Mouse (Mus musculus): Measurements from ENCODE around the gene Crb2. TPM values are rescaled to one million over a fixed set of nuclear protein-coding genes. Genes with fewer than 3 reads are reported as not detected.

The Crb2 gene
- total and polyA plus RNA-seq, 3 experiments, result 0.07 to 0.13 TPM; not detected in 1

- peak overlapping the region; percentile 85 for H3K27ac ChIP-seq (ENCODE audit: insufficient read depth, low read depth)
- dilution Hi-C loops (cut with MboI; ENCODE audit: extremely low pct_ligation_motif_present, extremely low pct_unique_long_range_greater_than_20kb, low sequenced_read_pairs), result no loop called here
Measured at GRCm38 (mm10) chr2:37766027-37766761, 9.9 kb upstream of the Crb2 start.

GRCm38 (mm10) chr2:37767080-37767547, 8.9 kb upstream of the Crb2 start:
- Histone ChIP-seq H3K4me3 (replicated peaks in 1 of 3; ENCODE audit: low read depth in 2 of 3, low read length in 2 of 3, poor library complexity in 1 of 3) (peak overlapping the region in 2 of 3 experiments; percentile 11 to 36), H3K4me1 (ENCODE audit: control insufficient read depth in 1 of 2, insufficient read depth in 2 of 2) (peaks cover 58 to 82% of the 10 kb centered on the region in 2 experiments)
- TF ChIP-seq HCFC1 (IDR thresholded peaks at IDR 0.05; ENCODE audit: low read depth, low read length) (no peak), UBTF (IDR thresholded peaks at IDR 0.05; ENCODE audit: low read depth, low read length) (no peak), TCF12 (IDR thresholded peaks at IDR 0.05; ENCODE audit: low read depth, low read length) (peak; percentile 95), ZKSCAN1 (IDR thresholded peaks at IDR 0.05; ENCODE audit: borderline replicate concordance, low read depth, low read length) (no peak), MAX (IDR thresholded peaks at IDR 0.05; ENCODE audit: low read length) (no peak; the same call in none of the 2 replicates), SIN3A (IDR thresholded peaks at IDR 0.05; ENCODE audit: low read length) (peak; percentile 60; the same call in 1 of the 2 replicates), ZMIZ1 (IDR thresholded peaks at IDR 0.05; ENCODE audit: low read depth, low read length) (no peak), RCOR1 (conservative IDR thresholded peaks at IDR 0.05; ENCODE audit: low read depth, low read length) (peak; percentile 36; the same call in 1 of the 2 replicates), USF2 (conservative IDR thresholded peaks at IDR 0.05; ENCODE audit: low read depth, low read length) (no peak), NELFE (IDR thresholded peaks at IDR 0.05; ENCODE audit: low read depth, low read length) (no peak), MYC (IDR thresholded peaks at IDR 0.05; ENCODE audit: low read depth, low read length) (no peak), POLR2AphosphoS2 (IDR thresholded peaks at IDR 0.05; ENCODE audit: low read depth, low read length) (no peak), MEF2A (IDR thresholded peaks at IDR 0.05; ENCODE audit: borderline replicate concordance, low read depth, low read length) (peak; percentile 81), MAFK (IDR thresholded peaks at IDR 0.05; ENCODE audit: insufficient replicate concordance, low read length) (no peak), MXI1 (IDR thresholded peaks at IDR 0.05; ENCODE audit: low read depth, low read length) (no peak), ELF1 (IDR thresholded peaks at IDR 0.05; ENCODE audit: low read depth, low read length) (no peak), ETS1 (conservative IDR thresholded peaks at IDR 0.05; ENCODE audit: low read depth, low read length) (peak; percentile 94), KAT2A (IDR thresholded peaks at IDR 0.05; ENCODE audit: insufficient replicate concordance, low read length) (0 out of 2 replicates have a peak, but pooled peaks have one; percentile 31), CTCF (conservative IDR thresholded peaks at IDR 0.05 in 1 of 2, IDR thresholded peaks at IDR 0.05 in 1 of 2; ENCODE audit: low read depth in 2 of 2, low read length in 2 of 2) (no peak), RAD21 (IDR thresholded peaks at IDR 0.05; ENCODE audit: low read depth, low read length) (peak; percentile 13), NRF1 (IDR thresholded peaks at IDR 0.05; ENCODE audit: low read depth, low read length) (no peak), POLR2A (IDR thresholded peaks at IDR 0.05; ENCODE audit: low read depth, low read length) (no peak; the same call in 1 of the 2 replicates), IRF4 (IDR thresholded peaks at IDR 0.05; ENCODE audit: low read depth, low read length) (peak; percentile 84), EP300 (IDR thresholded peaks at IDR 0.05; ENCODE audit: low read length) (peak; percentile 79; the same call in 1 of the 2 replicates), JUND (conservative IDR thresholded peaks at IDR 0.05; ENCODE audit: low read depth, low read length) (no peak), USF1 (IDR thresholded peaks at IDR 0.05; ENCODE audit: low read depth, low read length) (peak; percentile 54), GABPA (IDR thresholded peaks at IDR 0.05; ENCODE audit: insufficient replicate concordance, low read depth, low read length) (no peak), BHLHE40 (IDR thresholded peaks at IDR 0.05; ENCODE audit: low read depth, low read length) (peak; percentile 95)

More at GRCm38 (mm10) chr2:37766027-37766761, 9.9 kb upstream of the Crb2 start:
- in situ Hi-C loops (cut with MboI; ENCODE audit: low pct_ligation_motif_present, low pct_unique_long_range_greater_than_20kb, low sequenced_read_pairs), result loop anchor here (10.0 kb wide), 1 partner anchor 181 kb away; no protein-coding TSS in a partner anchor
- peaks cover 58 to 77% of the 10 kb centered on the region in 2 experiments for H3K4me1 ChIP-seq (ENCODE audit: control insufficient read depth in 1 of 2, insufficient read depth in 2 of 2)
- DNase-seq (ENCODE audit: extremely low read depth), result peak; percentile 24
- TF ChIP-seq CHD2 (IDR thresholded peaks at IDR 0.05; ENCODE audit: low read length) (0 out of 2 replicates have a peak, but pooled peaks have one; percentile 28), SIN3A (IDR thresholded peaks at IDR 0.05; ENCODE audit: low read length) (peak; percentile 50; the same call in 1 of the 2 replicates), BHLHE40 (IDR thresholded peaks at IDR 0.05; ENCODE audit: low read depth, low read length) (no peak), UBTF (IDR thresholded peaks at IDR 0.05; ENCODE audit: low read depth, low read length) (no peak), USF1 (IDR thresholded peaks at IDR 0.05; ENCODE audit: low read depth, low read length) (no peak), MXI1 (IDR thresholded peaks at IDR 0.05; ENCODE audit: low read depth, low read length) (peak; percentile 33; the same call in 1 of the 2 replicates), TBP (conservative IDR thresholded peaks at IDR 0.05; ENCODE audit: low read depth, low read length) (no peak)
- H3K4me2 ChIP-seq (ENCODE audit: insufficient read depth, low read depth, poor library complexity, severe bottlenecking), result peak overlapping the region; percentile 8
- no peaks in the 10 kb centered on the region for H3K27me3 ChIP-seq (replicated peaks)
- H3K9me3 ChIP-seq (replicated peaks; ENCODE audit: low read length), result no peaks in the 10 kb centered on the region
- peak overlapping the region; percentile 11 for H3K9ac ChIP-seq (ENCODE audit: insufficient read depth, low read depth)
- H3K36me3 ChIP-seq (replicated peaks in 1 of 2; ENCODE audit: control insufficient read depth in 1 of 2, insufficient read depth in 1 of 2, low read length in 1 of 2), result no peaks in the 10 kb centered on the region
- H3K79me2 ChIP-seq (replicated peaks; ENCODE audit: control insufficient read depth, extremely low read depth, insufficient read depth, poor library complexity, severe bottlenecking), result no peaks in the 10 kb centered on the region
- H3K4me3 ChIP-seq (replicated peaks in 1 of 3; ENCODE audit: low read depth in 2 of 3, low read length in 2 of 3, poor library complexity in 1 of 3), result peak overlapping the region in 1 of 3 experiments; percentile 36

More at GRCm38 (mm10) chr2:37767080-37767547, 8.9 kb upstream of the Crb2 start:
- Histone ChIP-seq H3K36me3 (replicated peaks in 1 of 2; ENCODE audit: control insufficient read depth in 1 of 2, insufficient read depth in 1 of 2, low read length in 1 of 2) (no peaks in the 10 kb centered on the region), H3K9me3 (replicated peaks; ENCODE audit: low read length) (no peaks in the 10 kb centered on the region), H3K9ac (ENCODE audit: insufficient read depth, low read depth) (peak overlapping the region; percentile 11; the same call in 1 of the 2 replicates), H3K27ac (ENCODE audit: insufficient read depth, low read depth) (peak overlapping the region; percentile 85), H3K79me2 (replicated peaks; ENCODE audit: control insufficient read depth, extremely low read depth, insufficient read depth, poor library complexity, severe bottlenecking) (no peaks in the 10 kb centered on the region), H3K27me3 (replicated peaks) (no peaks in the 10 kb centered on the region), H3K4me2 (ENCODE audit: insufficient read depth, low read depth, poor library complexity, severe bottlenecking) (peak overlapping the region; percentile 40)
- in situ Hi-C loops (cut with MboI; ENCODE audit: low pct_ligation_motif_present, low pct_unique_long_range_greater_than_20kb, low sequenced_read_pairs) (loop anchor here (10.0 kb wide), 1 partner anchor 182 kb away; no protein-coding TSS in a partner anchor), dilution Hi-C loops (cut with MboI; ENCODE audit: extremely low pct_ligation_motif_present, extremely low pct_unique_long_range_greater_than_20kb, low sequenced_read_pairs) (no loop called here)
- DNase-seq (ENCODE audit: extremely low read depth), result peak; percentile 84

All from CH12.LX (cell line).